In genomic region chr1:58393284-58394195, GRCm38 (mm10) we compare ENCODE assay signal across 8 mouse cellular contexts. TPM values are rescaled to one million over a fixed set of nuclear protein-coding genes. Genes with fewer than 3 reads are reported as not detected.
DNase-seq lines count a peak whose midpoint lies in the region; ATAC-seq and TF ChIP-seq lines count a peak whose summit lies in the region.

No protein-coding gene starts in this region.

- peaks cover 28% of the 10 kb centered on the region for H3K36me3 ChIP-seq in ES-E14 (ENCODE audit: control insufficient read depth, insufficient read depth, low read length, poor library complexity, severe bottlenecking)
- peaks cover 4% of the 10 kb centered on the region; the same call in 1 of the 2 replicates for H3K36me3 ChIP-seq in forebrain, embryonic 11.5 days (ENCODE audit: control insufficient read depth, insufficient read depth, low read length)
- peaks cover 29% of the 10 kb centered on the region for H3K36me3 ChIP-seq in heart, postnatal 0 days (replicated peaks; ENCODE audit: control insufficient read depth, insufficient read depth, low read length)
- peaks cover 40% of the 10 kb centered on the region for H3K36me3 ChIP-seq in lung, embryonic 15.5 days

- H3K9me3 ChIP-seq in ES-E14 (ENCODE audit: control insufficient read depth, insufficient read depth, low read depth, low read length): no peaks in the 10 kb centered on the region
- no peaks in the 10 kb centered on the region for H3K9me3 ChIP-seq in forebrain, embryonic 11.5 days (ENCODE audit: control insufficient read depth, low read length)
- no peaks in the 10 kb centered on the region for H3K9me3 ChIP-seq in heart, postnatal 0 days (replicated peaks; ENCODE audit: control insufficient read depth, low read length)
- no peaks in the 10 kb centered on the region for H3K9me3 ChIP-seq in lung, embryonic 15.5 days

- H3K9ac ChIP-seq in ES-E14 (ENCODE audit: insufficient read depth, low read depth, low read length, poor library complexity, severe bottlenecking): peak overlapping the region; percentile 99
- peak overlapping the region; percentile 99 for H3K9ac ChIP-seq in forebrain, embryonic 11.5 days (ENCODE audit: low read length)
- peak overlapping the region; percentile 98 for H3K9ac ChIP-seq in heart, postnatal 0 days (replicated peaks; ENCODE audit: low read depth, low read length)
- H3K9ac ChIP-seq in lung, embryonic 15.5 days: peak overlapping the region; percentile 99

- WGBS in forebrain, embryonic 11.5 days: under 1% methylated on average over 73 of the region's 90 CpGs
- 1% methylated on average over 37 of the region's 90 CpGs for WGBS in heart, postnatal 0 days
- WGBS in lung, embryonic 15.5 days: under 1% methylated on average over 80 of the region's 90 CpGs

- H3K27ac ChIP-seq in ES-E14 (ENCODE audit: insufficient read depth, low read depth, low read length, poor library complexity, severe bottlenecking): peak overlapping the region; percentile 94
- H3K27ac ChIP-seq in forebrain, embryonic 11.5 days (ENCODE audit: low read depth, low read length): peak overlapping the region; percentile 98
- H3K27ac ChIP-seq in heart, postnatal 0 days (ENCODE audit: low read depth): peak overlapping the region; percentile 98
- H3K27ac ChIP-seq in lung, embryonic 15.5 days: peak overlapping the region; percentile 98

- no peak for DNase-seq in ES-E14 (ENCODE audit: low read depth, low spot score)
- DNase-seq in c-Kit-positive CD71-positive TER-119-positive erythroid progenitor cells, embryonic 14.5 days (ENCODE audit: low spot score): peak; percentile 53
- peak; percentile 71 for DNase-seq in forebrain, embryonic 11.5 days (ENCODE audit: low spot score)
- DNase-seq in heart, postnatal 0 days (ENCODE audit: low spot score): peak; percentile 32
- DNase-seq in kidney, postnatal 25 days: peak; percentile 51 to 85
- peak; percentile 36 to 47 for DNase-seq in thymus, postnatal 10 days (ENCODE audit: low spot score in 2 of 2)

- H3K4me3 ChIP-seq in ES-E14 (ENCODE audit: insufficient read depth in 1 of 2, low read depth in 1 of 2, low read length in 2 of 2, poor library complexity in 1 of 2, severe bottlenecking in 1 of 2): peak overlapping the region; percentile 95 to 98
- H3K4me3 ChIP-seq in forebrain, embryonic 11.5 days (ENCODE audit: low read depth, low read length): peak overlapping the region; percentile 97
- peak overlapping the region; percentile 98 for H3K4me3 ChIP-seq in heart, postnatal 0 days (ENCODE audit: low read depth, low read length)
- H3K4me3 ChIP-seq in lung, embryonic 15.5 days: peak overlapping the region; percentile 98

- peak; percentile 58 for ATAC-seq in forebrain, embryonic 11.5 days (replicated peaks; ENCODE audit: low FRiP score)
- ATAC-seq in heart, postnatal 0 days (ENCODE audit: insufficient read depth, low read depth): peak; percentile 49
- ATAC-seq in lung, embryonic 15.5 days (ENCODE audit: borderline replicate concordance, extremely low read depth, low FRiP score, low TSS enrichment): peak; percentile 66
- ATAC-seq in neutrophil, adult 5-6 weeks (ENCODE audit: extremely low read depth, insufficient number of reproducible peaks, low FRiP score, poor library complexity, severe bottlenecking): peak; percentile 37; the same call in 1 of the 2 replicates

- no peaks in the 10 kb centered on the region for H3K4me1 ChIP-seq in ES-E14 (ENCODE audit: control insufficient read depth in 2 of 2, insufficient read depth in 2 of 2, low read length in 2 of 2, poor library complexity in 1 of 2)
- no peaks in the 10 kb centered on the region; the same call in 1 of the 2 replicates for H3K4me1 ChIP-seq in forebrain, embryonic 11.5 days (replicated peaks; ENCODE audit: control insufficient read depth, insufficient read depth, low read length)
- peaks cover 8% of the 10 kb centered on the region for H3K4me1 ChIP-seq in heart, postnatal 0 days (ENCODE audit: control insufficient read depth, insufficient read depth)
- peaks cover 14% of the 10 kb centered on the region for H3K4me1 ChIP-seq in lung, embryonic 15.5 days

- no peak for TF ChIP-seq EP300 in heart, postnatal 0 days (IDR thresholded peaks at IDR 0.05; ENCODE audit: low read depth)

- H3K27me3 ChIP-seq in forebrain, embryonic 11.5 days (ENCODE audit: control insufficient read depth, insufficient read depth, low read length): no peaks in the 10 kb centered on the region
- no peaks in the 10 kb centered on the region for H3K27me3 ChIP-seq in heart, postnatal 0 days (ENCODE audit: control insufficient read depth, insufficient read depth, low read length)
- H3K27me3 ChIP-seq in lung, embryonic 15.5 days: no peaks in the 10 kb centered on the region

- no peak for TF ChIP-seq CTCF in heart, postnatal 0 days (IDR thresholded peaks at IDR 0.05; ENCODE audit: low read depth)

- in situ Hi-C loops in ES-E14 (cut with MboI; ENCODE audit: low sequenced_read_pairs in 2 of 2, unreplicated experiment in 2 of 2): no loop called here

- H3K4me2 ChIP-seq in forebrain, embryonic 11.5 days (ENCODE audit: low read depth, low read length, severe bottlenecking): peak overlapping the region; percentile 78
- H3K4me2 ChIP-seq in heart, postnatal 0 days (ENCODE audit: low read depth, low read length): peak overlapping the region; percentile 93
- peak overlapping the region; percentile 74 for H3K4me2 ChIP-seq in lung, embryonic 15.5 days

TF ChIP-seq in ES-E14, 5 proteins besides CTCF, POLR2A, EP300 and RAD21:
- no peak for TF ChIP-seq ZNF384 (IDR thresholded peaks at IDR 0.05; ENCODE audit: low read depth, low read length)
- TF ChIP-seq ZC3H11A (IDR thresholded peaks at IDR 0.05; ENCODE audit: borderline replicate concordance, low read depth, low read length): no peak
- no peak for TF ChIP-seq CHD2 (IDR thresholded peaks at IDR 0.05; ENCODE audit: low read depth, low read length)
- TF ChIP-seq MAFK (IDR thresholded peaks at IDR 0.05; ENCODE audit: insufficient read depth, low read depth, low read length): no peak
- TF ChIP-seq HCFC1 (IDR thresholded peaks at IDR 0.05; ENCODE audit: borderline replicate concordance, insufficient read depth, low read length): peak; percentile 49; the same call in 1 of the 2 replicates

RNA-seq across cellular contexts. Expression of gene Bzw1, which starts 0.8 kb away (rescaled TPM):
- 101 and 167 TPM in 2 replicates for total RNA-seq in ES-E14 (2012; rRNA removed)
- 515 and 551 TPM in 2 replicates for polyA plus RNA-seq in forebrain, embryonic 11.5 days (2014; fragmentation: Nextera tagmentation; extraction: Ambion mirVana)
- 59.3 and 74.6 TPM in 2 replicates for total RNA-seq in heart, postnatal 0 days (2014; rRNA removed; ENCODE audit: low replicate concordance)
- polyA plus RNA-seq in heart, postnatal 0 days (2015; fragmentation: Nextera tagmentation; extraction: Ambion mirVana): 158 and 163 TPM in 2 replicates
- polyA plus RNA-seq in lung, embryonic 15.5 days (2015; fragmentation: Nextera tagmentation; extraction: Ambion mirVana): 343 and 360 TPM in 2 replicates
- 102 and 104 TPM in 2 replicates for total RNA-seq in neutrophil, adult 5-6 weeks (2017)

RNA-seq across cellular contexts. Expression of gene Clk1, which starts 30.3 kb away (rescaled TPM):
- total RNA-seq in ES-E14 (2012; rRNA removed): 137 and 181 TPM in 2 replicates
- polyA plus RNA-seq in forebrain, embryonic 11.5 days (2014; fragmentation: Nextera tagmentation; extraction: Ambion mirVana): 150 and 158 TPM in 2 replicates
- total RNA-seq in heart, postnatal 0 days (2014; rRNA removed; ENCODE audit: low replicate concordance): 59.3 and 100 TPM in 2 replicates
- polyA plus RNA-seq in heart, postnatal 0 days (2015; fragmentation: Nextera tagmentation; extraction: Ambion mirVana): 105 and 108 TPM in 2 replicates
- polyA plus RNA-seq in lung, embryonic 15.5 days (2015; fragmentation: Nextera tagmentation; extraction: Ambion mirVana): 174 and 176 TPM in 2 replicates
- 1,441 and 1,572 TPM in 2 replicates for total RNA-seq in neutrophil, adult 5-6 weeks (2017)

RNA-seq across cellular contexts. Expression of gene Nif3l1, which starts 51.4 kb away (rescaled TPM):
- total RNA-seq in ES-E14 (2012; rRNA removed): 26.6 and 32.7 TPM in 2 replicates
- 64.6 and 66.6 TPM in 2 replicates for polyA plus RNA-seq in forebrain, embryonic 11.5 days (2014; fragmentation: Nextera tagmentation; extraction: Ambion mirVana)
- total RNA-seq in heart, postnatal 0 days (2014; rRNA removed; ENCODE audit: low replicate concordance): 9.0 and 43.8 TPM in 2 replicates
- 16.1 and 16.2 TPM in 2 replicates for polyA plus RNA-seq in heart, postnatal 0 days (2015; fragmentation: Nextera tagmentation; extraction: Ambion mirVana)
- 40.4 and 42.4 TPM in 2 replicates for polyA plus RNA-seq in lung, embryonic 15.5 days (2015; fragmentation: Nextera tagmentation; extraction: Ambion mirVana)
- total RNA-seq in neutrophil, adult 5-6 weeks (2017): 9.5 and 14.1 TPM in 2 replicates

RNA-seq across cellular contexts. Expression of gene Ppil3, which starts 51.7 kb away (rescaled TPM):
- total RNA-seq in ES-E14 (2012; rRNA removed): 30.1 and 48.5 TPM in 2 replicates
- 53.8 and 53.9 TPM in 2 replicates for polyA plus RNA-seq in forebrain, embryonic 11.5 days (2014; fragmentation: Nextera tagmentation; extraction: Ambion mirVana)
- total RNA-seq in heart, postnatal 0 days (2014; rRNA removed; ENCODE audit: low replicate concordance): 8.7 and 15.2 TPM in 2 replicates
- polyA plus RNA-seq in heart, postnatal 0 days (2015; fragmentation: Nextera tagmentation; extraction: Ambion mirVana): 27.1 and 27.9 TPM in 2 replicates
- 49.2 and 54.9 TPM in 2 replicates for polyA plus RNA-seq in lung, embryonic 15.5 days (2015; fragmentation: Nextera tagmentation; extraction: Ambion mirVana)
- 41.0 and 41.4 TPM in 2 replicates for total RNA-seq in neutrophil, adult 5-6 weeks (2017)
